Comparison of ENCODE assay signal across 16 mouse cellular contexts in genomic region chr7:83075159-83075952, GRCm38 (mm10).
A peak's percentile ranks its signal among the peaks of the same experiment; 100 is the strongest.
DNase-seq lines count a peak whose midpoint lies in the region; ATAC-seq and TF ChIP-seq lines count a peak whose summit lies in the region.
"Had no signal": no experiment of that assay in that cellular context is flagged by ENCODE, and none has a peak within 500 bp of the region (broad histone marks: within the 10 kb centered on the region; RNA-seq: fewer than 3 reads in every experiment).

No protein-coding gene starts in this region.

- TF ChIP-seq CTCF in lung, embryonic 14.5 days (IDR thresholded peaks at IDR 0.05; ENCODE audit: low read depth) = no peak
- TF ChIP-seq CTCF in lung, adult 2 months (IDR thresholded peaks at IDR 0.05; ENCODE audit: insufficient read depth, low read length) = no peak

- H3K9ac ChIP-seq in embryonic facial prominence, embryonic 14.5 days (ENCODE audit: low read depth, low read length) = no peak overlapping the region
- H3K9ac ChIP-seq in lung, embryonic 14.5 days = no peak overlapping the region
- no peak overlapping the region for H3K9ac ChIP-seq in liver, embryonic 13.5 days
- no peak overlapping the region for H3K9ac ChIP-seq in midbrain, embryonic 16.5 days (ENCODE audit: low read depth, low read length)

- H3K27ac ChIP-seq in embryonic facial prominence, embryonic 14.5 days (replicated peaks; ENCODE audit: low read depth, low read length) = no peak overlapping the region
- H3K27ac ChIP-seq in embryonic facial prominence, embryonic 10.5 days (replicated peaks) = no peak overlapping the region
- H3K27ac ChIP-seq in lung, embryonic 14.5 days (ENCODE audit: low read depth) = no peak overlapping the region
- no peak overlapping the region for H3K27ac ChIP-seq in liver, embryonic 13.5 days
- H3K27ac ChIP-seq in midbrain, embryonic 16.5 days (ENCODE audit: low read length) = no peak overlapping the region

- peaks cover 16% of the 10 kb centered on the region for H3K4me1 ChIP-seq in embryonic facial prominence, embryonic 14.5 days (ENCODE audit: control insufficient read depth, insufficient read depth, low read length)
- peaks cover 19% of the 10 kb centered on the region for H3K4me1 ChIP-seq in embryonic facial prominence, embryonic 10.5 days
- peaks cover 12% of the 10 kb centered on the region for H3K4me1 ChIP-seq in lung, embryonic 14.5 days (ENCODE audit: insufficient read depth)
- H3K4me1 ChIP-seq in lung, adult 2 months (ENCODE audit: control insufficient read depth, insufficient read depth, low read length) = no peaks in the 10 kb centered on the region
- H3K4me1 ChIP-seq in liver, embryonic 13.5 days (replicated peaks) = peaks cover 24% of the 10 kb centered on the region
- peaks cover 10% of the 10 kb centered on the region; the same call in 1 of the 2 replicates for H3K4me1 ChIP-seq in midbrain, embryonic 16.5 days (ENCODE audit: control insufficient read depth, insufficient read depth, low read length)

- 59% methylated on average over 4 of the region's 4 CpGs for WGBS in embryonic facial prominence, embryonic 14.5 days
- 92% methylated on average over 4 of the region's 4 CpGs for WGBS in embryonic facial prominence, embryonic 10.5 days
- 53% methylated on average over 4 of the region's 4 CpGs for WGBS in lung, embryonic 14.5 days
- WGBS in lung, adult 2 months = 58% methylated on average over 4 of the region's 4 CpGs
- WGBS in liver, embryonic 13.5 days (ENCODE audit: insufficient replicate concordance) = 15% methylated on average over 4 of the region's 4 CpGs
- WGBS in midbrain, embryonic 16.5 days = 87% methylated on average over 4 of the region's 4 CpGs

- peak; percentile 51 for DNase-seq in embryonic facial prominence, embryonic 14.5 days (ENCODE audit: low spot score)
- DNase-seq in embryonic facial prominence, embryonic 10.5 days (ENCODE audit: low spot score) = no peak
- DNase-seq in lung, embryonic 14.5 days = peak; percentile 48
- DNase-seq in lung, adult 2 months = no peak
- peak; percentile 17 for DNase-seq in liver, embryonic 13.5 days
- no peak for DNase-seq in adrenal gland, postnatal 10 days
- DNase-seq: B cell, adult 2 months; cerebellum, adult 18-20 months; gastrocnemius, postnatal 14 days; heart, postnatal 10 days; left cerebral cortex, postnatal 4 days; thymus, adult 18-20 months had no signal

- no peak for ATAC-seq in embryonic facial prominence, embryonic 14.5 days (ENCODE audit: low read depth)
- 0 out of 2 replicates have a peak, but pooled peaks have one; percentile 49 for ATAC-seq in lung, embryonic 14.5 days (ENCODE audit: insufficient read depth)
- ATAC-seq in liver, embryonic 13.5 days (ENCODE audit: low read depth) = peak; percentile 79
- peak; percentile 76 for ATAC-seq in neutrophil, adult 5-6 weeks (ENCODE audit: extremely low read depth, insufficient number of reproducible peaks, low FRiP score, poor library complexity, severe bottlenecking)
- ATAC-seq in midbrain, embryonic 16.5 days = no peak
- ATAC-seq: intestine, embryonic 16.5 days had no signal

- no peaks in the 10 kb centered on the region for H3K9me3 ChIP-seq in embryonic facial prominence, embryonic 14.5 days (ENCODE audit: control insufficient read depth, low read length)
- H3K9me3 ChIP-seq in embryonic facial prominence, embryonic 10.5 days = no peaks in the 10 kb centered on the region
- H3K9me3 ChIP-seq in lung, embryonic 14.5 days (ENCODE audit: low read depth, low read length) = no peaks in the 10 kb centered on the region
- no peaks in the 10 kb centered on the region for H3K9me3 ChIP-seq in liver, embryonic 13.5 days (replicated peaks)
- no peaks in the 10 kb centered on the region for H3K9me3 ChIP-seq in midbrain, embryonic 16.5 days (replicated peaks; ENCODE audit: control insufficient read depth, low read length, poor library complexity, severe bottlenecking)

- TF ChIP-seq POLR2A in lung, adult 2 months (IDR thresholded peaks at IDR 0.05; ENCODE audit: borderline replicate concordance, extremely low read depth, low read depth, low read length) = no peak

- no peak overlapping the region for H3K4me2 ChIP-seq in embryonic facial prominence, embryonic 14.5 days (ENCODE audit: low read depth, low read length)
- H3K4me2 ChIP-seq in lung, embryonic 14.5 days = no peak overlapping the region
- no peak overlapping the region for H3K4me2 ChIP-seq in liver, embryonic 13.5 days
- no peak overlapping the region for H3K4me2 ChIP-seq in midbrain, embryonic 16.5 days (ENCODE audit: low read length)
- H3K4me2 ChIP-seq: midbrain, embryonic 11.5 days had no signal

- H3K4me3 ChIP-seq in embryonic facial prominence, embryonic 14.5 days (ENCODE audit: low read depth, low read length) = no peak overlapping the region
- no peak overlapping the region for H3K4me3 ChIP-seq in embryonic facial prominence, embryonic 10.5 days
- H3K4me3 ChIP-seq in lung, embryonic 14.5 days (ENCODE audit: low read depth, low read length) = no peak overlapping the region
- H3K4me3 ChIP-seq in lung, adult 2 months (replicated peaks; ENCODE audit: extremely low read depth, low read depth, low read length) = no peak overlapping the region
- H3K4me3 ChIP-seq in liver, embryonic 13.5 days (replicated peaks) = no peak overlapping the region
- no peak overlapping the region for H3K4me3 ChIP-seq in midbrain, embryonic 16.5 days (ENCODE audit: low read depth, low read length)

- no peaks in the 10 kb centered on the region for H3K36me3 ChIP-seq in embryonic facial prominence, embryonic 14.5 days (ENCODE audit: control insufficient read depth, insufficient read depth, low read length)
- no peaks in the 10 kb centered on the region for H3K36me3 ChIP-seq in embryonic facial prominence, embryonic 10.5 days (replicated peaks)
- H3K36me3 ChIP-seq in lung, embryonic 14.5 days (ENCODE audit: insufficient read depth) = no peaks in the 10 kb centered on the region
- no peaks in the 10 kb centered on the region for H3K36me3 ChIP-seq in liver, embryonic 13.5 days
- no peaks in the 10 kb centered on the region for H3K36me3 ChIP-seq in midbrain, embryonic 16.5 days (ENCODE audit: control insufficient read depth, insufficient read depth, low read length)

- no peaks in the 10 kb centered on the region for H3K27me3 ChIP-seq in embryonic facial prominence, embryonic 14.5 days (replicated peaks; ENCODE audit: control insufficient read depth, insufficient read depth, low read length)
- H3K27me3 ChIP-seq in embryonic facial prominence, embryonic 10.5 days (replicated peaks; ENCODE audit: low read depth, poor library complexity, severe bottlenecking) = 0 out of 2 replicates have a peak, but pooled peaks cover 6% of the 10 kb centered on the region
- H3K27me3 ChIP-seq in lung, embryonic 14.5 days (ENCODE audit: insufficient read depth, low read length) = no peaks in the 10 kb centered on the region
- no peaks in the 10 kb centered on the region for H3K27me3 ChIP-seq in liver, embryonic 13.5 days
- no peaks in the 10 kb centered on the region for H3K27me3 ChIP-seq in midbrain, embryonic 16.5 days (ENCODE audit: control insufficient read depth, insufficient read depth, low read depth, low read length)

Comparison
In these comparisons a context has a peak if more than half of its experiments do, and no peak if none do; other contexts are left out.
1. DNase-seq: peak in embryonic facial prominence, embryonic 14.5 days (single experiment), lung, embryonic 14.5 days (single experiment) and liver, embryonic 13.5 days (single experiment); none in embryonic facial prominence, embryonic 10.5 days (single experiment), lung, adult 2 months (single experiment) and adrenal gland, postnatal 10 days (single experiment).
2. ATAC-seq: peak in lung, embryonic 14.5 days (single experiment), liver, embryonic 13.5 days (single experiment) and neutrophil, adult 5-6 weeks (single experiment); none in embryonic facial prominence, embryonic 14.5 days (single experiment) and midbrain, embryonic 16.5 days (single experiment).